Mouse (Mus musculus): ENCODE measurements around the gene Dpp10.

DNA sequence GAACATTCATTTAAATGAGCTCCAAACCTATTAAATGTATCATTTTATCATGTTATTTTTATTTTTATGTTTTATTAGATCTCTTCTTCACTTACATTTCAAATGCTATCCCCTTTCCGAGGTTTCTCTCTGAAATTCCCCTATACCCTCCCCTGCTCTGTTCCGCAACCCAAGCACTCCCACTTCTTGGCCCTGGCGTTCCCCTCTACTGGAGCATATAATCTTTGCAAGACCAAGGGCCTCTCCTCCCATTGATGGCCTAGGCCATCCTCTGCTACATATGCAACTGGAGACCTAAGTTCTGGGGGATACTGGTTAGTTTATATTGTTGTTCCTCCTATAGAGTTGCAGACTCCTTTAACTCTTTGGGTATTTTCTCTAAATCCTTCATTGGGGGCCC lies 283.1 kb downstream of the Dpp10 start:
- no peak for TF ChIP-seq POLR2A (IDR thresholded peaks at IDR 0.05; ENCODE audit: borderline replicate concordance, low read depth, low read length)
- TF ChIP-seq CTCF (IDR thresholded peaks at IDR 0.05; ENCODE audit: low read depth, low read length), result no peak

Measured in bone marrow macrophage, adult 2 months (primary cell).